Mouse (Mus musculus) right cerebral cortex, postnatal 4 days (tissue): ENCODE measurements around the gene Tmcc3.

Experiments
- DNase-seq: peaks from one replicate; pipeline ENCODE4 v3.0.0-alpha.2; 2022

Tmcc3 gene

GRCm38 (mm10) chr10:94311511-94312006 lies at the start of gene Tmcc3:
Gene Tmcc3 (plus strand): TSS chr10:94311949.
- DNase-seq = no peak

GRCm38 (mm10) chr10:94262646-94263045 lies 49.1 kb upstream of the Tmcc3 start:
- DNase-seq = no peak

- no peak for DNase-seq
Measured at GRCm38 (mm10) chr10:94263211-94263610, 48.5 kb upstream of the Tmcc3 start.

- peak; percentile 49 for DNase-seq
Measured at GRCm38 (mm10) chr10:94265656-94266542, 45.9 kb upstream of the Tmcc3 start.

GRCm38 (mm10) chr10:94275321-94275720 lies 36.4 kb upstream of the Tmcc3 start:
- no peak for DNase-seq

GRCm38 (mm10) chr10:94276511-94276910 lies 35.2 kb upstream of the Tmcc3 start:
- DNase-seq = no peak

GRCm38 (mm10) chr10:94282179-94282578 lies 29.6 kb upstream of the Tmcc3 start:
- no peak for DNase-seq

- no peak for DNase-seq
Measured at GRCm38 (mm10) chr10:94282797-94283196, 29.0 kb upstream of the Tmcc3 start.

GRCm38 (mm10) chr10:94294437-94294836 lies 17.3 kb upstream of the Tmcc3 start:
- no peak for DNase-seq

GRCm38 (mm10) chr10:94294933-94295750 lies 16.6 kb upstream of the Tmcc3 start:
- peak; percentile 16 for DNase-seq

- no peak for DNase-seq
Measured at GRCm38 (mm10) chr10:94295923-94296605, 15.7 kb upstream of the Tmcc3 start.

GRCm38 (mm10) chr10:94298471-94298870 lies 13.3 kb upstream of the Tmcc3 start, which contains the start of gene Gm4792:
Gene Gm4792 (minus strand): TSS chr10:94298703.
- DNase-seq = no peak

- no peak for DNase-seq
Measured at GRCm38 (mm10) chr10:94299301-94299700, 12.4 kb upstream of the Tmcc3 start.

- DNase-seq = no peak
Measured at GRCm38 (mm10) chr10:94304064-94304657, 7.6 kb upstream of the Tmcc3 start.

GRCm38 (mm10) chr10:94305526-94305925 lies 6.2 kb upstream of the Tmcc3 start:
- DNase-seq = no peak

- DNase-seq = no peak
Measured at GRCm38 (mm10) chr10:94310499-94311267, 1.1 kb upstream of the Tmcc3 start.

GRCm38 (mm10) chr10:94312007-94312715 lies 412 bp downstream of the Tmcc3 start:
- DNase-seq = peak; percentile 31

- no peak for DNase-seq
Measured at GRCm38 (mm10) chr10:94313146-94313545, 1.4 kb downstream of the Tmcc3 start.

- no peak for DNase-seq
Measured at GRCm38 (mm10) chr10:94318574-94318973, 6.8 kb downstream of the Tmcc3 start.

GRCm38 (mm10) chr10:94329962-94330361 lies 18.2 kb downstream of the Tmcc3 start:
- peak; percentile 58 for DNase-seq
